Mouse (Mus musculus) ES-E14 (cell line): Measurements from ENCODE around the gene Slit3.

Experiments
- CHD2 ChIP-seq: IDR thresholded peaks from 2 replicates; pipeline ENCODE4 v1.6.1; 2014; ENCODE audit warnings: mild to moderate bottlenecking, low read depth, low read length, inconsistent platforms
- HCFC1 ChIP-seq: IDR thresholded peaks from 2 replicates; pipeline ENCODE4 v1.6.1; 2012; ENCODE audit warnings: low read length, inconsistent platforms, borderline replicate concordance; ENCODE audit not compliant: insufficient read depth
- MAFK ChIP-seq: IDR thresholded peaks from 2 replicates; pipeline ENCODE4 v1.6.1; 2014; ENCODE audit warnings: mild to moderate bottlenecking, low read depth, low read length, inconsistent platforms; ENCODE audit not compliant: insufficient read depth
- ZC3H11A ChIP-seq: IDR thresholded peaks from 2 replicates; pipeline ENCODE4 v1.6.1; 2012; ENCODE audit warnings: low read depth, mild to moderate bottlenecking, inconsistent platforms, low read length, borderline replicate concordance

DNA sequence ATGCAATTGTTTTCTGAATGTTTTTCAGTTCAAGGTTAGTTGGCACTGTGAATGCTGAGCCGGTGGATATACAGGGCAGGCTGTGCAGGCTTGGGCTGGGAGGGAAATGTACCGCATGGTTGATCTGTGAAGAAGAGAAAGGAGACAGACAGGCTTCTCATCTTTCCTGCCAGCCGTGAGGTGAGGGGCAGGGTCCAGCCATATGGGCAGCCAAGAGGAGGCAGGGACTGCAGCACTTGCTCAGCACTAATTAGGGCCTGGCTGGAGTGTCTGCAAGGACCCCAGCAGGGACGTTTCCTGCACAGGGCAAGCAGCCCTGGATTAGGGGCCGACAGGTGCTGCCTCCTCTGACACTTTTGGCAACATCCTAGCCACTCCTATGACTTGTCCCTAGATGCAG, 184.1 kb downstream of the Slit3 start:
- no peak for TF ChIP-seq ZC3H11A
- TF ChIP-seq MAFK: no peak
- TF ChIP-seq HCFC1: no peak
- TF ChIP-seq CHD2: no peak
